Mouse (Mus musculus) CH12.LX (cell line): ENCODE measurements at regions not wholly inside any gene's neighbourhood (a gene's known extent, or its start where the extent isn't known, plus 50 kb on each side); places are given as distances from the start of the nearest gene placed in this dataset.

ENCODE experiments used
- DNase-seq: peaks from one replicate; pipeline ENCODE4 v3.0.0-alpha.2; 2013; ENCODE audit errors: extremely low read depth
- H3K27ac ChIP-seq: 2 replicates; pipeline ENCODE4 v1.5.1; 2012; ENCODE audit warnings: low read depth, mild to moderate bottlenecking, control low read depth, moderate library complexity; ENCODE audit not compliant: insufficient read depth
- H3K27me3 ChIP-seq: replicated peaks from 2 replicates; pipeline ENCODE3; 2012; ENCODE audit warnings: inconsistent platforms
- H3K36me3 ChIP-seq, 2 experiments: replicated peaks in 1 of 2; 2 replicates each; pipeline versions ENCODE3 to v1.6.1; 2012; ENCODE audit warnings: inconsistent platforms in 1 of 2, low read length in 1 of 2, mild to moderate bottlenecking in 1 of 2, mixed read lengths in 1 of 2, moderate library complexity in 1 of 2; ENCODE audit not compliant: control insufficient read depth in 1 of 2, insufficient read depth in 1 of 2
- H3K4me1 ChIP-seq, 2 experiments: 2 replicates each; pipeline ENCODE4 v1.6.1; 2012; ENCODE audit warnings: inconsistent platforms in 1 of 2, moderate library complexity in 1 of 2; ENCODE audit not compliant: insufficient read depth in 2 of 2, control insufficient read depth in 1 of 2
- H3K4me2 ChIP-seq: 2 replicates; pipeline ENCODE4 v1.6.1; 2012; ENCODE audit warnings: low read depth, mild to moderate bottlenecking, control low read depth; ENCODE audit not compliant: poor library complexity, insufficient read depth, severe bottlenecking
- H3K4me3 ChIP-seq, 3 experiments: fragments of 150-350 bp in 1 of 3; sonication (generic) in 1 of 3; replicated peaks in 1 of 3; 2 replicates each; pipeline versions ENCODE3 to v1.5.1; 2011 to 2012; ENCODE audit warnings: low read depth in 2 of 3, low read length in 2 of 3, mild to moderate bottlenecking in 2 of 3, moderate library complexity in 2 of 3, control low read depth in 1 of 3, improper control_type of control experiment in 1 of 3, inconsistent platforms in 1 of 3, mixed read lengths in 1 of 3; ENCODE audit not compliant: poor library complexity in 1 of 3
- H3K79me2 ChIP-seq: replicated peaks from 2 replicates; pipeline ENCODE4 v1.6.1; 2012; ENCODE audit warnings: mild to moderate bottlenecking, moderate library complexity; ENCODE audit not compliant: control insufficient read depth, poor library complexity, insufficient read depth, severe bottlenecking; ENCODE audit errors: extremely low read depth
- H3K9ac ChIP-seq: 2 replicates; pipeline ENCODE4 v1.6.1; 2012; ENCODE audit warnings: low read depth, mild to moderate bottlenecking, control low read depth, moderate library complexity; ENCODE audit not compliant: insufficient read depth
- H3K9me3 ChIP-seq: replicated peaks from 2 replicates; pipeline ENCODE3; 2012; ENCODE audit warnings: low read length, inconsistent platforms, mixed read lengths
- E2F4 ChIP-seq: IDR thresholded peaks from 2 replicates; pipeline ENCODE4 v1.6.1; 2011; ENCODE audit warnings: low read depth, low read length, improper control_type of control experiment; ENCODE audit not compliant: insufficient replicate concordance
- GABPA ChIP-seq: IDR thresholded peaks from 2 replicates; pipeline ENCODE4 v1.6.1; 2012; ENCODE audit warnings: low read depth, low read length, improper control_type of control experiment, inconsistent platforms; ENCODE audit not compliant: insufficient replicate concordance
- JUND ChIP-seq: conservative IDR thresholded peaks from 2 replicates; pipeline ENCODE4 v1.6.1; 2011; ENCODE audit warnings: low read depth, low read length, improper control_type of control experiment
- KAT2A ChIP-seq: IDR thresholded peaks from 2 replicates; pipeline ENCODE4 v1.6.1; 2012; ENCODE audit warnings: low read length, improper control_type of control experiment, inconsistent platforms; ENCODE audit not compliant: insufficient replicate concordance
- MAX ChIP-seq: IDR thresholded peaks from 2 replicates; pipeline ENCODE4 v1.6.1; 2011; ENCODE audit warnings: low read length, improper control_type of control experiment
- MAZ ChIP-seq: IDR thresholded peaks from 2 replicates; pipeline ENCODE4 v1.6.1; 2012; ENCODE audit warnings: low read depth, mild to moderate bottlenecking, inconsistent platforms, low read length, improper control_type of control experiment, moderate library complexity
- MEF2A ChIP-seq: IDR thresholded peaks from 2 replicates; pipeline ENCODE4 v1.6.1; 2014; ENCODE audit warnings: low read depth, mild to moderate bottlenecking, inconsistent platforms, low read length, improper control_type of control experiment, borderline replicate concordance
- MXI1 ChIP-seq: IDR thresholded peaks from 2 replicates; pipeline ENCODE4 v1.6.1; 2011; ENCODE audit warnings: mild to moderate bottlenecking, low read depth, low read length, improper control_type of control experiment
- MYC ChIP-seq: IDR thresholded peaks from 2 replicates; pipeline ENCODE4 v1.6.1; 2011; ENCODE audit warnings: low read depth, mild to moderate bottlenecking, improper control_type of control experiment, low read length
- NELFE ChIP-seq: IDR thresholded peaks from 2 replicates; pipeline ENCODE4 v1.6.1; 2011; ENCODE audit warnings: low read depth, low read length, improper control_type of control experiment
- PAX5 ChIP-seq: IDR thresholded peaks from 2 replicates; pipeline ENCODE4 v1.6.1; 2012; ENCODE audit warnings: low read length, inconsistent platforms, mixed read lengths
- POLR2A ChIP-seq: IDR thresholded peaks from 2 replicates; pipeline ENCODE4 v1.6.1; 2011; ENCODE audit warnings: low read depth, mild to moderate bottlenecking, improper control_type of control experiment, low read length
- RAD21 ChIP-seq: IDR thresholded peaks from 2 replicates; pipeline ENCODE4 v1.6.1; 2011; ENCODE audit warnings: low read depth, mild to moderate bottlenecking, low read length, improper control_type of control experiment, moderate library complexity
- RCOR1 ChIP-seq: conservative IDR thresholded peaks from 2 replicates; pipeline ENCODE4 v1.6.1; 2012; ENCODE audit warnings: low read depth, mild to moderate bottlenecking, inconsistent platforms, low read length, improper control_type of control experiment
- SMC3 ChIP-seq: IDR thresholded peaks from 2 replicates; pipeline ENCODE4 v1.6.1; 2011; ENCODE audit warnings: low read depth, low read length, improper control_type of control experiment
- UBTF ChIP-seq: IDR thresholded peaks from 2 replicates; pipeline ENCODE4 v1.6.1; 2012; ENCODE audit warnings: low read depth, mild to moderate bottlenecking, inconsistent platforms, low read length, improper control_type of control experiment, moderate library complexity
- ZC3H11A ChIP-seq: IDR thresholded peaks from 2 replicates; pipeline ENCODE4 v1.6.1; 2012; ENCODE audit warnings: low read depth, mild to moderate bottlenecking, inconsistent platforms, low read length, improper control_type of control experiment
- dilution Hi-C: fragments of 300-500 bp; cut with MboI; formaldehyde crosslinking; loops from 2 replicates; pipeline ENCODE4 v1.14.3; 2020; ENCODE audit warnings: low sequenced_read_pairs; ENCODE audit not compliant: extremely low pct_unique_long_range_greater_than_20kb, extremely low pct_ligation_motif_present
- in situ Hi-C: fragments of 300-500 bp; cut with MboI; formaldehyde crosslinking; loops from 3 replicates; pipeline ENCODE4 v1.14.3; 2019; ENCODE audit warnings: low sequenced_read_pairs, low pct_ligation_motif_present, low pct_unique_long_range_greater_than_20kb, mixed read lengths

DNA sequence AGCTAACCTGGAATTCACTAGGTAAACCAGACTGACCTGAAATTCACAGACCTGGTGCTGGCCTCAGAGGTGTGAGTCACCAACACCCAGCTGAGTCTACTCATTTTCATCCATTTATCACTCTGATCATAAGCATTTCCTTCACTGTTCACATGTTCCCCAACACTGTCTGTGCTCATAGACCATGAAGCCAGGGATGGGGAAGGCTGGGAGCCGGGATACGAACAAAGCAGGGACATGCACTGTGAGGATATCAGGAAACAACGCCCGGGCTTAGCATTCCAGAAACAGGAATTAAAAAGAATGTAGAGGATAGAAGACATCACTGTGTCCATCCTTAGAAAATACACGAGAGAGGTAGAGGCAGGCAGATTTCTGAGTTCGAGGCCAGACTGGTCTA, 80.6 kb upstream of the Klf14 start:
- TF ChIP-seq MYC (no peak), RAD21 (no peak), PAX5 (no peak), MXI1 (no peak), JUND (no peak)
- no peak overlapping the region for H3K9ac ChIP-seq
- H3K27me3 ChIP-seq: no peaks in the 10 kb centered on the region
- peaks cover 5% of the 10 kb centered on the region in 2 experiments for H3K4me1 ChIP-seq
- no peak overlapping the region for H3K4me2 ChIP-seq
- no peaks in the 10 kb centered on the region for H3K9me3 ChIP-seq
- no peaks in the 10 kb centered on the region for H3K79me2 ChIP-seq
- DNase-seq: no peak
- dilution Hi-C loops (no loop called here), in situ Hi-C loops (no loop called here)
- H3K27ac ChIP-seq: no peak overlapping the region
- H3K4me3 ChIP-seq: no peak overlapping the region
- H3K36me3 ChIP-seq: no peaks in the 10 kb centered on the region

DNA sequence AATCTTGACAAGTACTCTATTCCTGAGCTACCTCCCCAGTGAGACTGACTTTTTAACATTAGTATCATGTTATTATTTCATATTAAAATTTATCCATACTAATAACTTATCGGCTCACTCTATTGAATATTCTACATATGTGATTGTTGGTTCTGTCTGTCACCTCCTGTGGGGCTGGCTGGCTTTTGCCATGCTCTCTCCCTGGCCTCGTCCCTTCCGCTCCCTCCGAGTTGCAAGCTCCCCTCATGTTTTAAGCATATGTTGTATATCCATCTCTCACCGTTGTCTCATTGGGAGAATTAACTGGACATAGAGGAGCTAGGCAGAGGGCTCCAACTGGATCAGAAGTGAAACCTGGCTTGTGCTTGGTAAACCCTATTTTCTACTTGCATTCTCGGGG, 81.9 kb upstream of the Klf14 start:
- H3K4me3 ChIP-seq: no peak overlapping the region
- H3K9me3 ChIP-seq: no peaks in the 10 kb centered on the region
- no peak overlapping the region for H3K4me2 ChIP-seq
- H3K79me2 ChIP-seq: no peaks in the 10 kb centered on the region
- H3K36me3 ChIP-seq: no peaks in the 10 kb centered on the region
- in situ Hi-C loops: no loop called here
- TF ChIP-seq KAT2A (no peak), GABPA (no peak), ZC3H11A (no peak), NELFE (no peak), E2F4 (no peak), UBTF (no peak), SMC3 (no peak), RCOR1 (no peak), MAZ (no peak), MEF2A (no peak), MAX (no peak), POLR2A (no peak)
- DNase-seq: no peak
- H3K27ac ChIP-seq: no peak overlapping the region
- no peaks in the 10 kb centered on the region for H3K27me3 ChIP-seq
- H3K4me1 ChIP-seq: peaks cover 5% of the 10 kb centered on the region in 2 experiments
- no peak overlapping the region for H3K9ac ChIP-seq
- dilution Hi-C loops: no loop called here
